Mouse (Mus musculus) kidney, adult 2 months (tissue): ENCODE measurements around the gene Akirin2.

Experiments
- CTCF ChIP-seq: fragments of 200-500 bp; conservative IDR thresholded peaks from 2 replicates; pipeline ENCODE4 v1.5.1; 2011; ENCODE audit warnings: low read depth, mild to moderate bottlenecking, control low read depth, low read length, moderate library complexity, mixed read lengths; ENCODE audit not compliant: insufficient read depth, insufficient read length
- POLR2A ChIP-seq: fragments of 200-500 bp; IDR thresholded peaks from one replicate; pipeline ENCODE4 v1.6.1; 2011; ENCODE audit warnings: low read depth, low read length, control low read depth

DNA sequence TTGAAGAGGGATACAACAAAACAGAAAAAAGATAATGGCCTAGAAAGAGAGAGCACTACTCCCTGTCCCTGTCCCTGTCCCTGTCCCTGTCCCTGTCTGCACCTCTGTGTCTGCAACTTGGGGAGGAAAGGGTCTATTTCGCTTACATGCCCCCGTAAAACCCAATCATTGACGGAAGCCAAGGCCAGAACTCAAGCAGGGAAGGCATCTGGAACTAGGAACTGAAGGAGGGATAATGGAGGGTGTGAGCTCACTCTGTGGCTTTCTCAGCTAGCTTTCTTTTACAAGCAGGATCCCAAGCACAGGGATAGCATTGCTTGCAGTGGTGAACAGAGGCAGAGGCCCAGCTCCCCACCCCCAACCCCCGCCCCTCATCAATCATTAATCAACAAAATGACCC lies 21.4 kb upstream of the Akirin2 start:
- no peak for TF ChIP-seq CTCF
- TF ChIP-seq POLR2A = no peak
